Mouse (Mus musculus) lung, postnatal 0 days (tissue): ENCODE measurements around the gene Capza1.

Source experiments
- CTCF ChIP-seq: IDR thresholded peaks from 2 replicates; pipeline ENCODE4 v1.5.1; 2016; ENCODE audit warnings: antibody characterized with exemption, mild to moderate bottlenecking
- EP300 ChIP-seq: IDR thresholded peaks from 2 replicates; pipeline ENCODE4 v1.6.1; 2016; ENCODE audit warnings: antibody characterized with exemption, mild to moderate bottlenecking, control low read depth

DNA sequence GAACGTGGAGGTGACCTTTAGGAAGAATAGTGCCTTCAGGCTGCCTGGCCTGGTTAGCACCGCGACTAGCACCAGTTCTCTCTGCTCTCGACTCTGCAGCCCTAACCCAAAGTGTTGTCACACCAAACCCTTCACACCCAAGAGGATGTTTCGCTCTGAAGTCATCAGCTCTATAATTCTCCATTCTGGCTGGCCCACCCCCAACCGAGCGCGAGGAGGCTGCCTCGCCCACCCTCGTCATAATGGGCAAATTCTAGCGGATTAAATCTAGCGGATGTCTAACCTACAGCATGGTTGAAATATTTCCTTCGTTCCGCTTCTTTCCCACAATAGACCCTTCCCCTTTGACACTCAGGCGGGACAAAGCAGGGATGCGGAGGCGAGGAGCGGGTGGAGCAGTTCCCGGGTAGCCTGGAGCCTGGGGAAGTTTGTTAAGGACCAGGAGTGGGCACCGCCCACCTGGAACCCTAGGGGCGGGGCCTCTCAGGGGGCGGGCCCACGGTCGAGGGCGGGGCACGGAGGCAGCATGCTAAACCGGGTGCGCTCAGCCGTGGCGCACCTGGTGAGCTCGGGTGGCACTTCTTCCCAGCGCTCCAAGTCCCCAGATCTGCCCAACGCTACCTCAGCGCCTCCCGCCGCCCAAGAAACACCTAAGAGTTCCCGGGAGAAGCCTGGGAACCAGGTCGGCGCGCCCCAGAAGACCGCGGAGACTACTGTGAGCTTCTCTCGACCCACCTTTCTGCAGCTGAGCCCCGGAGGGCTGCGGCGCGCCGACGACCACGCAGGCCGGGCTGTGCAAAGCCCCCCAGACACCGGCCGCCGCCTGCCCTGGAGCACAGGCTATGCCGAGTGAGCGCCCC, 83.5 kb downstream of the Capza1 start, which contains the start of gene Ppm1j:
- TF ChIP-seq CTCF (no peak), EP300 (no peak)
